Mouse (Mus musculus) heart, postnatal 0 days (tissue): ENCODE measurements at regions not wholly inside any gene's neighbourhood (a gene's known extent, or its start where the extent isn't known, plus 50 kb on each side); places are given as distances from the start of the nearest gene placed in this dataset.

ENCODE experiments used
- ATAC-seq: fragments of 200-750 bp; cut with Nextera tagmentation; 2 replicates; pipeline ENCODE4 v1.8.0; 2017; ENCODE audit warnings: low read depth, moderate number of reproducible peaks, moderate library complexity; ENCODE audit not compliant: insufficient read depth
- DNase-seq: peaks from one replicate; pipeline ENCODE4 v3.0.0-alpha.2; 2016; ENCODE audit warnings: low spot score
- H3K27ac ChIP-seq: fragments of 300-500 bp; sonication (generic); 2 replicates; pipeline ENCODE4 v1.5.1; 2014; ENCODE audit warnings: low read depth, mild to moderate bottlenecking
- H3K27me3 ChIP-seq: fragments of 300-500 bp; sonication (generic); 2 replicates; pipeline ENCODE4 v1.6.1; 2014; ENCODE audit warnings: low read length, mixed read lengths; ENCODE audit not compliant: control insufficient read depth, insufficient read depth
- H3K36me3 ChIP-seq: fragments of 300-500 bp; sonication (generic); replicated peaks from 2 replicates; pipeline ENCODE4 v1.6.1; 2014; ENCODE audit warnings: low read length, mixed read lengths; ENCODE audit not compliant: control insufficient read depth, insufficient read depth
- H3K4me1 ChIP-seq: fragments of 300-500 bp; sonication (generic); 2 replicates; pipeline ENCODE4 v1.6.1; 2014; ENCODE audit warnings: antibody characterized with exemption; ENCODE audit not compliant: control insufficient read depth, insufficient read depth
- H3K4me2 ChIP-seq: fragments of 300-500 bp; sonication (generic); 2 replicates; pipeline ENCODE4 v1.6.1; 2014; ENCODE audit warnings: low read depth, mild to moderate bottlenecking, low read length, moderate library complexity
- H3K4me3 ChIP-seq: fragments of 300-500 bp; sonication (generic); 2 replicates; pipeline ENCODE4 v1.5.1; 2014; ENCODE audit warnings: low read depth, low read length
- H3K9ac ChIP-seq: fragments of 300-500 bp; sonication (generic); replicated peaks from 2 replicates; pipeline ENCODE4 v1.6.1; 2014; ENCODE audit warnings: low read depth, low read length, mixed read lengths
- H3K9me3 ChIP-seq: fragments of 300-500 bp; sonication (generic); replicated peaks from 2 replicates; pipeline ENCODE4 v1.6.1; 2016; ENCODE audit warnings: low read length; ENCODE audit not compliant: control insufficient read depth
- CTCF ChIP-seq: IDR thresholded peaks from 2 replicates; pipeline ENCODE4 v1.5.1; 2016; ENCODE audit warnings: antibody characterized with exemption, control low read depth, low read depth
- EP300 ChIP-seq: IDR thresholded peaks from 2 replicates; pipeline ENCODE4 v1.6.1; 2016; ENCODE audit warnings: antibody characterized with exemption, low read depth
- WGBS: fragments of 180-500 bp; shearing (Covaris S2); extraction: QIAGEN DNeasy Blood & Tissue Kit; methylation state at CpG from one replicate; pipeline ENCODE4 v1.1.7; 2014; 5-methylcytosine and 5-hydroxymethylcytosine counted together

GRCm38 (mm10) chr13:37557766-37558165 is 212.8 kb downstream of the Ly86 start:
- H3K4me2 ChIP-seq, result no peak overlapping the region
- no peak for ATAC-seq
- H3K27ac ChIP-seq, result no peak overlapping the region
- 63% methylated on average over 5 of the region's 5 CpGs for WGBS
- no peak overlapping the region for H3K4me3 ChIP-seq
- H3K27me3 ChIP-seq, result no peaks in the 10 kb centered on the region
- DNase-seq, result no peak
- TF ChIP-seq EP300, result no peak
- no peak for TF ChIP-seq CTCF
- no peaks in the 10 kb centered on the region for H3K9me3 ChIP-seq
- peaks cover 27% of the 10 kb centered on the region for H3K4me1 ChIP-seq
- H3K9ac ChIP-seq, result no peak overlapping the region
- no peaks in the 10 kb centered on the region for H3K36me3 ChIP-seq

- H3K27me3 ChIP-seq, result no peaks in the 10 kb centered on the region
- no peaks in the 10 kb centered on the region for H3K9me3 ChIP-seq
- H3K4me1 ChIP-seq, result peaks cover 33% of the 10 kb centered on the region
- no peak for DNase-seq
- WGBS, result 50% methylated on average over 5 of the region's 5 CpGs
- TF ChIP-seq EP300 (no peak), CTCF (no peak)
- no peak for ATAC-seq
- no peak overlapping the region for H3K27ac ChIP-seq
- H3K9ac ChIP-seq, result no peak overlapping the region
- H3K36me3 ChIP-seq, result no peaks in the 10 kb centered on the region
- no peak overlapping the region for H3K4me2 ChIP-seq
- H3K4me3 ChIP-seq, result no peak overlapping the region
These were observed 214.0 kb downstream of the Ly86 start for GRCm38 (mm10) chr13:37559056-37559455.

- WGBS, result 55% methylated on average over 7 of the region's 7 CpGs
- ATAC-seq, result no peak
These were observed 214.8 kb downstream of the Ly86 start for GRCm38 (mm10) chr13:37559706-37560313.

GRCm38 (mm10) chr13:37560387-37560786 is 215.4 kb downstream of the Ly86 start:
- no peak for DNase-seq
- Histone ChIP-seq H3K9ac (no peak overlapping the region), H3K27me3 (no peaks in the 10 kb centered on the region), H3K4me3 (no peak overlapping the region), H3K27ac (no peak overlapping the region; the same call in 1 of the 2 replicates), H3K4me2 (no peak overlapping the region), H3K9me3 (no peaks in the 10 kb centered on the region), H3K4me1 (peaks cover 33% of the 10 kb centered on the region), H3K36me3 (no peaks in the 10 kb centered on the region)
- TF ChIP-seq EP300 (no peak), CTCF (no peak)
- 20% methylated on average over 9 of the region's 9 CpGs for WGBS
- peak; percentile 22; the same call in 1 of the 2 replicates for ATAC-seq

More at GRCm38 (mm10) chr13:37559706-37560313, 214.8 kb downstream of the Ly86 start:
- H3K4me1 ChIP-seq, result peaks cover 33% of the 10 kb centered on the region
- no peak for DNase-seq
- H3K9me3 ChIP-seq, result no peaks in the 10 kb centered on the region
- no peak overlapping the region for H3K4me2 ChIP-seq
- H3K36me3 ChIP-seq, result no peaks in the 10 kb centered on the region
- H3K9ac ChIP-seq, result no peak overlapping the region
- H3K4me3 ChIP-seq, result no peak overlapping the region
- H3K27ac ChIP-seq, result no peak overlapping the region; the same call in 1 of the 2 replicates
- no peak for TF ChIP-seq EP300
- no peak for TF ChIP-seq CTCF
- H3K27me3 ChIP-seq, result no peaks in the 10 kb centered on the region

GRCm38 (mm10) chr13:37560800-37561199 is 215.8 kb downstream of the Ly86 start:
- Histone ChIP-seq H3K4me2 (no peak overlapping the region), H3K27me3 (no peaks in the 10 kb centered on the region), H3K27ac (peak overlapping the region; percentile 66; the same call in 1 of the 2 replicates), H3K9me3 (no peaks in the 10 kb centered on the region), H3K36me3 (no peaks in the 10 kb centered on the region), H3K9ac (no peak overlapping the region), H3K4me3 (no peak overlapping the region), H3K4me1 (peaks cover 33% of the 10 kb centered on the region)
- 57% methylated on average over 3 of the region's 3 CpGs for WGBS
- TF ChIP-seq CTCF (no peak), EP300 (no peak)
- ATAC-seq (no peak), DNase-seq (no peak)

- no peak overlapping the region for H3K4me3 ChIP-seq
- H3K4me2 ChIP-seq, result no peak overlapping the region
- H3K4me1 ChIP-seq, result peaks cover 33% of the 10 kb centered on the region
- ATAC-seq, result no peak
- H3K9me3 ChIP-seq, result no peaks in the 10 kb centered on the region
- H3K36me3 ChIP-seq, result no peaks in the 10 kb centered on the region
- no peak overlapping the region for H3K9ac ChIP-seq
- WGBS, result 60% methylated on average over 2 of the region's 2 CpGs
- peak overlapping the region; percentile 66 for H3K27ac ChIP-seq
- no peak for DNase-seq
- no peaks in the 10 kb centered on the region for H3K27me3 ChIP-seq
- TF ChIP-seq EP300, result no peak
- TF ChIP-seq CTCF, result no peak
These were observed 216.4 kb downstream of the Ly86 start for GRCm38 (mm10) chr13:37561437-37561836.
